Mouse (Mus musculus) Muller cell, postnatal 12 days (primary cell): ENCODE results near the gene Ufc1.
A peak's percentile ranks its signal among the peaks of the same experiment; 100 is the strongest.

Experiments used
- DNase-seq: peaks from one replicate; pipeline ENCODE4 v3.0.0-alpha.2; 2015; ENCODE audit errors: inconsistent ontology term

Ufc1 gene

GRCm38 (mm10) chr1:171271196-171271595 is 23.6 kb downstream of the Ufc1 start:
- DNase-seq: no peak

GRCm38 (mm10) chr1:171270573-171270900 is 24.3 kb downstream of the Ufc1 start:
- peak; percentile 16 for DNase-seq

- peak; percentile 92 for DNase-seq
These were observed 24.8 kb downstream of the Ufc1 start, which contains the start of gene B4galt3 for GRCm38 (mm10) chr1:171269848-171270572. TSS of gene B4galt3 (plus strand) at chr1:171270328.

- no peak for DNase-seq
These were observed 26.5 kb downstream of the Ufc1 start for GRCm38 (mm10) chr1:171268341-171268740.

- no peak for DNase-seq
These were observed 28.7 kb downstream of the Ufc1 start for GRCm38 (mm10) chr1:171265971-171266744.

GRCm38 (mm10) chr1:171263666-171264461 is 31.0 kb downstream of the Ufc1 start:
- DNase-seq: no peak

- DNase-seq: peak; percentile 93
These were observed 31.6 kb downstream of the Ufc1 start for GRCm38 (mm10) chr1:171263185-171263611.

GRCm38 (mm10) chr1:171262594-171263130 is 32.2 kb downstream of the Ufc1 start:
- peak; percentile 93 for DNase-seq

GRCm38 (mm10) chr1:171260316-171260715 is 34.5 kb downstream of the Ufc1 start:
- DNase-seq: no peak

- DNase-seq: no peak
These were observed 35.9 kb downstream of the Ufc1 start for GRCm38 (mm10) chr1:171258921-171259320.

GRCm38 (mm10) chr1:171257781-171258180 is 37.0 kb downstream of the Ufc1 start:
- no peak for DNase-seq

- DNase-seq: no peak
These were observed 37.8 kb downstream of the Ufc1 start for GRCm38 (mm10) chr1:171256937-171257548.

GRCm38 (mm10) chr1:171256095-171256818 is 38.6 kb downstream of the Ufc1 start:
- DNase-seq: no peak

- no peak for DNase-seq
These were observed 42.4 kb downstream of the Ufc1 start for GRCm38 (mm10) chr1:171252415-171252814.

- peak; percentile 84 for DNase-seq
These were observed 43.1 kb downstream of the Ufc1 start for GRCm38 (mm10) chr1:171251594-171252324.

- DNase-seq: no peak
These were observed 43.9 kb downstream of the Ufc1 start, which contains the start of gene Ndufs2 for GRCm38 (mm10) chr1:171250680-171251593. TSS of gene Ndufs2 (minus strand) at chr1:171251388.

GRCm38 (mm10) chr1:171249913-171250600 is 44.8 kb downstream of the Ufc1 start, which contains the start of gene Adamts4:
TSS of gene Adamts4 (plus strand) at chr1:171250421.
- DNase-seq: peak; percentile 85
